Mouse (Mus musculus): ENCODE measurements around the gene Zfp385a.
"Not testable (repeated sequence)": the region's sequence is repeated elsewhere in the genome, so short reads cannot be mapped to it uniquely, and the experiment has no call there.

The Zfp385a gene

DNA sequence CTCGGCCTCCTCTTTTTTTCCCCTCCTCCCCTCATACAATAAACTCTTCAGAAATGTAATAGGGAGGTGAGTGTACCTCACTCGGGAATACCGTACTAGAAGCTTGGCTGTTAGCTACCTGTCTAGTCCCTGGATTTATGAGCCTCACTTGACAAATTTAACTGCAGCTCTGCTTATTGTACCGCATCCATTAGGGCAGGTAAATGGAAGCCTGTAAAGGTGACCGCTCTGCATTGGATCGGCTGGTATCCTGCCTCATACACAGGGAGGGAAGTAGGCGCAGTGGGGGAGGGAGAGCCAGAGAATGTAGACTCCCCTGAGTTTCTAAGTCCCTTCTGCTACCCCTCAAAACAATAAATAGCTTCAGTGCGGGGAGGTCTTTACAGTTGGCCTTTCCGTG lies 49.0 kb downstream of the Zfp385a start:
- DNase-seq (ENCODE audit: low read depth): no peak

DNA sequence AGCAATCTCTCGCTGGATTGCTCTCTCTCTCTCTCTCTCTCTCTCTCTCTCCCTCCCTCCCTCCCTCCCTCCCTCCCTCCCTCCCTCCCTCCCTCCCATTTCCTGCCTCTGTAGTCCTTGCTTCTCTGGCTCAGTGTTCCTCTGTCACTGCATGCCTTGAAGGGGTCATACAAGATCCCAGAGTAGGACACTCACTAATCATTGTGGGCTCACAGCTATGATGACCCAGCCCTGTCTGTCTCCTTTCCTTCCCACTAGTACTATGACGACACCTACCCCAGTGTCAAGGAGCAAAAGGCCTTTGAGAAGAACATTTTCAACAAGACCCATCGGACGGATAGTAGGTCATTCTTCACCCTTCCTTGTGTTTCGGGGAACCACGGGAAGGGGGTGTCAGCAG lies 49.5 kb downstream of the Zfp385a start:
- DNase-seq (ENCODE audit: low read depth): no peak

DNA sequence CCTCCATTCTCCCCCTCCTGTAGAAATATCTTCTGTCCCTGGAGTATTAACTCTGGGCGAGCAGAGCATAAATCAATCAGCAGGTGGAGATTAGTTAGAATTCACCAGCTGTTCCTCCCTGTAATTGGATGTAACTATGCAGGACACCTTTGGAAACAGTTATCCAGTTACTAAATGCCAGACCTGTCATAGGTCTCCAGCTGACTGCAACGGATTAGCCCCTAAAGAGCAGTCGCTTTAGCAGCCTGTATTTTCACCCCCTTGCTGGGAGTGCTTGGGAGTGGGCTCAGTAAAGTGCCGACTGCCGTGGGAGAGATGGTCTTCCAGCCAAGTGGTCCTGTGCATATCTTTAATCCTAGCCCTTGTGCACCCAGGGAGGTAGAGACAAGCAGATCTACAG lies 50.3 kb downstream of the Zfp385a start:
- DNase-seq (ENCODE audit: low read depth): no peak

DNA sequence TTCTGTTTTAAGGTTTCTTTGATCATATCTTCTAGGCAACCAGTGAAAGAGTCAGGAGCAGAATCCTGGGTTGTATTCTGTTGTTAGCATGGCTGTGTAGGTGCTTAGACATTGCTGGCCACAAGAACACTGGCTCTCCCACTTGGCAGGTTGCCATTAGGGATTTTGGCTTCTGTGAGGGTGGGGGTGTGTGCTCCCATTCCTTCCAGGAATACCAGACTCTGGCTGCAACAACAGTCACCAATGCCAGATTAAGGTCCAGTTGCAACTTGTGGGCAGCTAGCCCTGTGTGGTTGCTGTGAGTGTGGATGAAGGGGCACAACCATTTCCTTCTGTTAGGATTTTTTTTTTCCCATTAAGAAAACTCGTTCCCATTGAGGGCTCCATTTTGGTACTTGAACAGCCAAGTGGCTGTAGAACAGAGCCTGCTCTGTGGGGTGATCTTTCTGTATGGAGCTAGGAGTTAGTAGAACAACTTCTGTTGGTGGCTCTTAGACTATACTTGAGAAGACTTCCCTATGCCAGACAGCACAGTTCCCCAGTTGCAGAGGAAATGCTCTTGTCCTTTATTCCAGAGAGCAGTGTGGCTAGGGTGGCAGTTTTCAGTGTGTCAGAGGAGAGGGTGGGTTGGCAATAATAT lies 54.0 kb downstream of the Zfp385a start:
- no peak for DNase-seq (ENCODE audit: low read depth)

DNA sequence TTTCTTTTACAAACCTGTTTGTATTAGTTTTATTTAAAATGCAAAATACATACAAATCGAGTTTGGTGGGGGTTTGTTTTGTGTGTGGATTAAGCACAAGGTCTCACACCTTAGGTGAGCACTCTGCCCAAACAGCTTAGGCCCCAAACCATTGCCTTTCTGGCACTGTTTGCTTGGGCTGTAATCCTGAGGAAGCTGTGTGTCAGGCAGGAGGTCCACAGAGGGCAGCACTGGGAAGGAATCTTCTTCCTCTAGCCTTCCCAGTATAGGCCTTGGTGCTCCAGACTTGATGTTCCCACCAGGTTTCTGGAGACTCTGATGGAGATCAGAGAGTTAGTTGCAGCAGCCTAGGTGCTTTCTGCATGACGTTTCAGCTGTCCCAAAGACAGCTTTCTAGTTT lies 55.2 kb downstream of the Zfp385a start:
- no peak for DNase-seq (ENCODE audit: low read depth)

DNA sequence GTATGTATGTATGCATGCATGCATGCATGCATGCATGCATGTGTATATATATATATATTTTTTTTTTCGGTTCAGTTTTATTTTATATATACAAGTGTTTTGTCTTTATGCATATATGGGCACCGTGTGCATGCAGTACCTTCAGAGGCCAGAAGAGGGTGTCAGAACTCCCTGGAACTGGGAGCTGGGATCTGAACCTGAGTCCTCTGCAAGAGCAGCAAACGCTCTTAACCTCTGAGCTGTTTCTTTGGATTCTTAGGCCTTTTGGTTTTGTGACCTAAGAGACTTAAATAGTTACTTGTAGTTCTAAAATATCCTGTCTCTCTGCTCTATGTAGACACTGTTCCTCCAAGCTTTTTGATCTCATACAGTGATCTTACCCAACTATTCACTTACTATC lies 55.8 kb downstream of the Zfp385a start:
- no peak for DNase-seq (ENCODE audit: low read depth)

DNA sequence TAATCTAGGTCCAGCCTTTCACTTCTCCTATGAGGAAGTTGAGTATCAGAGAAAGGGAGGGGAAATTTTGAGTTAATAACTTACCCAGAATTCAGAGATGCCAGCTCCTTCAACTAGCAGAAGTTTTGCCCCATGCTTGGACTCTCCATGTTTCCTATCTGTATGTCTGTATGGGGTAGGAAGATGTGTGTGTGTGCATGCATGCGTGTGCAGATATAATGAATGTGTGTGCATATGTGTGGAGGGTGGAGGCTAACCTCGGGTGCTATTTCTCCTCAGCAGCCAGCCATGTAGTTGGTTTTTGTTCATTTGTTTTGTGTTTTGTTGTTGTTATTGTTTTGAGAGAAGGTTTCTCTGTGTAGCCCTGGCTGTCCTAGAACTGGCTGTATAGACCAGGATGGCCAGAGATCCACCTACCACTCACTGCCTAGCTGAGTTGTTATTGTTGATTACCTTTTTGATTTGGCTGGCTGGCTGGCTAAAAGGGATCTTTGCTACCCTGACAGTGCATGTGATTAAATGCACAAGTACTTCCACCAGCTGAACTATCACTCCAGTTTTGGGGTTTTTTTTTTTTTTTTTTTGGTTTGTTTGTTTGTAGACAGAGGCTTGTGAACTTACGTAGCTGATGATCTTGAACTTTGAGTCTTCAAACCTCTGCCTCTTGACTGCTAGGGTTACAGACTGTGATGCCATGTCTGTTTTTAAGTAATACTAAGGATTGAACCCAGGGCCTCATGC lies 58.3 kb downstream of the Zfp385a start:
- DNase-seq (ENCODE audit: low read depth): no peak

DNA sequence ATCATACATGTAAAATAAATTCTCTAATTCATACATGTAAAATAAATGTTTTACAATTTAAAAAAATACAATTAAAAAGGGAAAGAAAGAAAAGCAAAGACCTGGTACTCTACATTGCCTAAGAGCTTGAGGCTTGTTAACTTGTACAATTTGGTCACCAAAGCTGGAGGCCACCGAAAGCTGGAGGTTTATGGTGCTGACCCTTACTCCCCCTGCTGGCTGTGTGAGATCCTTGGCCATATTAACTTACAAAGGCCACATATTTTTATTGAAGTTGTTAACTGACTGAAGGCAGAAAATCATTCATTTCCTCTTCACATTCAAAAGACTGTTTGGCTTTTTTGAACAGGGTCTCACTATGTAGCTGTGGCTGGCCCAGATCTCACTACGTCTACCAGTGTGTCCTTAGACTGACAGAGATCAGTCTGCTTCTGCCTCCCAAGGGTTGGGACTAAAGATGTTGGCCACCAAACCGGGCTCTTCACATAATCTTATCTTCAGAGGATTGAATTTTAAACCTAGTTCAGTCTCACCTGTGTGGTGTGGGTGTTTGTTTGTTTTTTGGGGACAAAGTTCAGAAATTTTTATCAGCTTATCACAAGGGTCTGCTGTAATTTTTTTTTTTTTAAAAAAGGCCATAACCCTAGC lies 59.0 kb downstream of the Zfp385a start:
- DNase-seq (ENCODE audit: low read depth): peak; percentile 74

DNA sequence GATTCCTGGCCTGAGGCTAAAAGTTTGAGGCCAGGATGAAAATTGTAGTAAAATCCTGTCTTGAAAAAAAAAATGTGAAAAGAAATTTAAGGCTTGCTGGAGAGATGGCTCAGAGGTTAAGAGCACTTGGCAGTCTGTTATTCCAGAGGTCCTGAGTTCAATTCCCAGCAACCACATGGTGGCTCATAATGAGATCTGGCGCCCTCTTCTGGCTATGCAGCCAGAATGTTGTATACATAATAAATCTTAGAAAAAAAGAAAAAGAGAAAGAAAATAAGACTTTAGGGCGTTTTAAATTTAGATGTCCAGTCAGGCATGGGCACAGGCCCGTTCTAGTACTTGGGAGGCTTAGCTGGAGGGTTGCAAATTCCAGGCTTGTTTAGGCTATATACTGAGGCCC lies 60.1 kb downstream of the Zfp385a start:
- DNase-seq (ENCODE audit: low read depth): no peak

DNA sequence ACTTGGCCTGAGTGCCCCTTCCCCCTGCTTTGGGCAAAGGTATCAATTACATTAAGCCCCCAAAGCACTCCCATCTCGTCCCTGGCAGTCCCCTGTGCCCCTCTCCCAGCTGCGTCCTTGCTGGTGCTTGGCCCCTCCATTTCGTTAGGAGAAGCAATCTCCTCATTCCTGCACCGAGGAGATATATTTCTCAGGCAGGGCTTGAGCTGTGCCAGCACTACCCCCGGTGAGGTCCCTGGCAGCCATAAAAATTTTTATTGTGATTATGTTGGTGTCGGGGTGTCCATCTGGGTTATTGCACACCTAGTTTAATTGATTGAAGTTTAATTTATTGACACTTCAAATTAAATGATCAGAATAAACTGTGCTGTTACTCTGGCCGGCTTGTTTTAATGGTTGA lies 61.9 kb downstream of the Zfp385a start:
- no peak for DNase-seq (ENCODE audit: low read depth)

DNA sequence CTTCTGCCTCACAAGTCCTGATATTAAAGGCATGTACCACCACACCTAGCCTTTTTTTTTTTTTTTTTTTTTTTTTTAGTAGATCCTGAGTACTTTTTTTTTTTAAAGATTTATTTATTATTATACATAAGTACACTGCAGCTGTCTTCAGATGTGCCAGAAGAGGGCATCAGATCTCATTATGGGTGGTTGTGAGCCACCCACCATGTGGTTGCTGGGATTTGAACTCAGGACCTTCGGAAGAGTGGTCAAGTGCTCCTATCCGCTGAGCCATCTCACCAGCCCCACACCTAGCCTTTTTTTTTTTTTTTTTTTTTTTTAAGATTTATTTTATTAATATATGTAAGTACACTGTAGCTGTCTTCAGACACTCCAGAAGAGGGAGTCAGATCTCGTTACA lies 64.0 kb downstream of the Zfp385a start:
- DNase-seq (ENCODE audit: low read depth): not testable (repeated sequence)

DNA sequence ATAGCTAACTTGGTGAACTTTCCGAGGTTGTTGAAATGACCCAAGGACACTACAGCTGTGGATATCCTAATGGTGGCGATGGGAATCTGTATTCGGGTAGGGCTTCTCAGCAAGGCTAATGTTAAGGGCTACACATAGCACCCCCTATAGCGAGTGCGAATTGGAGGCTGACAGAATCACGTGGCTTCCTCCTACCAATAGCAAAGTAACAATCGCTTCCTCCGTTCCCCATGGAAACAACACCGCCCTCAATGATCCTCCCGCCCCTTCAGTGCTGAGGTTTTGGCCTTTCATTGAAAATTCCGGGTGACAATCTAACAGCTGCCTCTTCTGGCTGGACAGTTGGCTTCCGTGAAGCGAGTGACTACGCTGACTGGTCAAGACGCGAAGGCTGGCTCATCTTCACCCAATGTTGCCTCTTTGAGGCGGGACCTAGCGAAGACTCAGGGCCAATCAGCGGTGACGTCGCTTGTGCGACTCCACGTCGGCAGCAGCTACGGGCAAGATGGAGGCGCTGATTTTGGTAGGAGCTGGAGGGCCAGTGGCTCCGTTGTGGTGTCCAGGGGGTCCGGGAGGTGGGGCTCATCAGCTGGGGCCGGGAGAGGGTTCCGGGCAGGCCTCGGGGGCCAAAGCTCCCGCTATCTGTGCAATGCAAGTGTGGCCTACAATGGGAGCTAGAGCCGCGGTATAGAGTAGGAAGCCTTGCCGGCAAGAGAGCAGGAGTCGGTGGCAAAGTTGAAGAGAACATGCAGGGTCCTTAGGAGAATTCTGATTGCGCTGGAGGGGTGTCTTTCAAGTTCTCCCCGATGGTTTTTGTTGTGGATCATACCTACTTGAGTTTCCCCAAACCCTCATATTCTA lies 67.2 kb downstream of the Zfp385a start, which contains the start of gene Copz1:
Gene Copz1 (plus strand): TSS at position 296 of the 861 bp plus-strand sequence.
- peak; percentile 96 for DNase-seq (ENCODE audit: low read depth)

DNA sequence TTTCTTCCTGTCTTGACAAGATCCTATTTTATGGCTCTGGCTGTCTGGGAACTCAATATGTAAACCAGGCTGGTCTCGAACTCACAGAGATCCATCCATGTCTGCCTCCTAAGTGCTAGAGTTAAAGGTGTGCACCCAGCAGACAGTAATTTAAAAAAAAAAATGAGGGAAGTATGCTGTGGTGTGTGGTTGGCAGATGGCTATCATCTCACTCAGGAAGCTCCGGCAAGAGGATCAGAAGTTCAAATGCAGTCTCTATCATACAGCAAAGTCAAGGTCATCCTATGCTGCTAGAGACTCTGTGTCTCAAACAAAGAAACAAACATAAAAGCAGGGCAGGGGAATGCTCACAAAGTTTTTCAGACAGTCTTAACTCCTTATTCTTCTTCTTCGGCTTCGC lies 71.0 kb downstream of the Zfp385a start:
- no peak for DNase-seq (ENCODE audit: low read depth)

DNA sequence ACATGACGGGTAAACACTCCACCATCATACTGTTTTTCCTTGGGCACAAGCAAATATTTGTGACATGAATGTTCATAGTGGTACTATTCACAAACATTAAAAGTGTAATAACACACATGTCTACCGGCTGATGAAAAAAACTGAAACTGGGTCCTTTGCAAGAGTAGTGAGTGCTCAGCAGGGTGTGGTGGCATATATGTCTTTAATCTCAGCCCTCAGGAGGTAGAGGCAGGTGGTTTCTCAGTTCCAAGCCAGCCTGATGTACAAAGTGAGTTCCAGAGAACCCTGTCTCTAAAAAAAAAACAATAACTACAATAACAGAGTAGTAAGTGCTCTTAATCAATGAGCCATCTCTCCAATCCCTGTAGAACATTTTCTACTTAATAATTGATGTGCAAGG lies 75.1 kb downstream of the Zfp385a start:
- no peak for DNase-seq (ENCODE audit: low read depth)

Measured in c-Kit-positive CD71-negative TER-119-negative erythroid progenitor cells, embryonic 14.5 days (primary cell).